Mouse (Mus musculus) inflammation-experienced regulatory T-cells (primary cell): Measurements from ENCODE around the gene Zpld1. TPM values are rescaled to one million over a fixed set of nuclear protein-coding genes. Genes with fewer than 3 reads are reported as not detected.

Experiments used
- polyA plus RNA-seq, 2 experiments: library from polyadenylated mRNA; unstranded; fragments of 100-300 nt; shearing (Covaris generic); gene quantifications; one replicate each; pipeline ENCODE4 v1.2.1; 2017

Gene Zpld1
- under 1 TPM in 1 of 2 experiments, not detected in 1; 0.23 TPM for polyA plus RNA-seq

GRCm38 (mm10) chr16:55297886-55298285 lies at the start of gene Zpld1:
Zpld1 (minus strand) TSS chr16:55297986.

